In the genomic region with DNA sequence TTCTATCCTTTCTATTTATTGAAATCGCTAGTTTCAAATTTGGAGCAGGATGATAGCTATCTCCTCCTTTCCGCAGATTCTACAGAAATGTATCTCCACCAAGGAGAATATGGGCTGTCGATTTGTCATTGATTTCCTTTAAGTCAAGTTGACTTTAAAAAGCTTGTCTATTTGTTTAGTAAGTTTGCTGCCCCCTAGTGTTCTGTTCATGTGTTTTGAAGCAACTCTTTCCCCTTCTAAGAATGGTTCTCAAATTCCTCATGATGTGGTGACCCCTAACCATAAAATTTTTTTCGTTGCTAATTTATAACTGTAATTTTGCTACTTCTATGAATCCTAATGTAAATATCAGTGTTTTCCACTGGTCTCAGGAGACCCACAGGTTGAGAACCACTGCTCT, we compare ENCODE assay signal across 9 mouse cellular contexts.
DNase-seq lines count a peak whose midpoint lies in the region; ATAC-seq and TF ChIP-seq lines count a peak whose summit lies in the region.
"Had no signal": no experiment of that assay in that cellular context is flagged by ENCODE, and none has a peak within 500 bp of the region (broad histone marks: within the 10 kb centered on the region; RNA-seq: fewer than 3 reads in every experiment).

No protein-coding gene starts in this region.

- H3K4me3 ChIP-seq in kidney, postnatal 0 days (replicated peaks; ENCODE audit: low read depth, low read length) = no peak overlapping the region
- H3K4me3 ChIP-seq in kidney, embryonic 14.5 days (ENCODE audit: low read length) = no peak overlapping the region
- H3K4me3 ChIP-seq in embryonic facial prominence, embryonic 14.5 days (ENCODE audit: low read depth, low read length) = no peak overlapping the region
- H3K4me3 ChIP-seq: embryonic facial prominence, embryonic 13.5 days had no signal

- no peaks in the 10 kb centered on the region for H3K9me3 ChIP-seq in kidney, postnatal 0 days (replicated peaks; ENCODE audit: low read length)
- no peaks in the 10 kb centered on the region for H3K9me3 ChIP-seq in kidney, embryonic 14.5 days (ENCODE audit: control insufficient read depth, low read length)
- no peaks in the 10 kb centered on the region for H3K9me3 ChIP-seq in embryonic facial prominence, embryonic 14.5 days (ENCODE audit: control insufficient read depth, low read length)
- H3K9me3 ChIP-seq: embryonic facial prominence, embryonic 13.5 days had no signal

- WGBS in kidney, postnatal 0 days = 53% methylated on average over 4 of the region's 4 CpGs
- 62% methylated on average over 4 of the region's 4 CpGs for WGBS in kidney, embryonic 14.5 days
- WGBS in embryonic facial prominence, embryonic 14.5 days = 54% methylated on average over 4 of the region's 4 CpGs

- no peak overlapping the region for H3K27ac ChIP-seq in kidney, postnatal 0 days
- no peak overlapping the region for H3K27ac ChIP-seq in kidney, embryonic 14.5 days (ENCODE audit: low read depth, low read length)
- H3K27ac ChIP-seq in embryonic facial prominence, embryonic 14.5 days (replicated peaks; ENCODE audit: low read depth, low read length) = no peak overlapping the region
- H3K27ac ChIP-seq: embryonic facial prominence, embryonic 13.5 days had no signal

- H3K4me2 ChIP-seq in kidney, postnatal 0 days (ENCODE audit: low read length) = no peak overlapping the region
- no peak overlapping the region for H3K4me2 ChIP-seq in kidney, embryonic 14.5 days (replicated peaks; ENCODE audit: low read depth, low read length)
- H3K4me2 ChIP-seq in embryonic facial prominence, embryonic 14.5 days (ENCODE audit: low read depth, low read length) = no peak overlapping the region
- H3K4me2 ChIP-seq: embryonic facial prominence, embryonic 13.5 days had no signal

- ATAC-seq in kidney, postnatal 0 days (replicated peaks; ENCODE audit: low FRiP score, low read depth) = no peak
- no peak for ATAC-seq in kidney, embryonic 14.5 days (ENCODE audit: low FRiP score, low TSS enrichment)
- no peak for ATAC-seq in embryonic facial prominence, embryonic 14.5 days (ENCODE audit: low read depth)

- no peaks in the 10 kb centered on the region for H3K4me1 ChIP-seq in kidney, postnatal 0 days (replicated peaks; ENCODE audit: insufficient read depth, low read length)
- H3K4me1 ChIP-seq in kidney, embryonic 14.5 days (ENCODE audit: control insufficient read depth, insufficient read depth, low read length) = no peaks in the 10 kb centered on the region
- no peaks in the 10 kb centered on the region for H3K4me1 ChIP-seq in embryonic facial prominence, embryonic 14.5 days (ENCODE audit: control insufficient read depth, insufficient read depth, low read length)
- H3K4me1 ChIP-seq: embryonic facial prominence, embryonic 13.5 days had no signal

- H3K36me3 ChIP-seq in kidney, postnatal 0 days (ENCODE audit: insufficient read depth, low read length) = no peaks in the 10 kb centered on the region
- no peaks in the 10 kb centered on the region; the same call in 1 of the 2 replicates for H3K36me3 ChIP-seq in kidney, embryonic 14.5 days (ENCODE audit: control insufficient read depth, insufficient read depth, low read length)
- H3K36me3 ChIP-seq in embryonic facial prominence, embryonic 14.5 days (ENCODE audit: control insufficient read depth, insufficient read depth, low read length) = no peaks in the 10 kb centered on the region
- H3K36me3 ChIP-seq: embryonic facial prominence, embryonic 13.5 days had no signal

- TF ChIP-seq CTCF in kidney, postnatal 0 days (IDR thresholded peaks at IDR 0.05; ENCODE audit: low read depth) = peak; percentile 77

- no peaks in the 10 kb centered on the region for H3K27me3 ChIP-seq in kidney, postnatal 0 days (ENCODE audit: insufficient read depth, low read length)
- H3K27me3 ChIP-seq in kidney, embryonic 14.5 days (ENCODE audit: control insufficient read depth, insufficient read depth, low read length) = no peaks in the 10 kb centered on the region
- H3K27me3 ChIP-seq in embryonic facial prominence, embryonic 14.5 days (replicated peaks; ENCODE audit: control insufficient read depth, insufficient read depth, low read length) = no peaks in the 10 kb centered on the region
- H3K27me3 ChIP-seq: embryonic facial prominence, embryonic 13.5 days had no signal

- DNase-seq in adrenal gland, postnatal 14 days = peak; percentile 16
- DNase-seq in adrenal gland, postnatal 25 days = no peak
- peak; percentile 90 for DNase-seq in kidney, postnatal 0 days (ENCODE audit: low spot score)
- DNase-seq in 416B (ENCODE audit: low read depth) = peak; percentile 61
- DNase-seq in embryonic facial prominence, embryonic 14.5 days (ENCODE audit: low spot score) = peak; percentile 90
- DNase-seq in right cerebral cortex, postnatal 36 days (ENCODE audit: low spot score in 2 of 2) = no peak
- DNase-seq in ovary, postnatal 10 days (ENCODE audit: low spot score) = no peak

- no peak overlapping the region for H3K9ac ChIP-seq in kidney, postnatal 0 days (ENCODE audit: low read depth, low read length)
- no peak overlapping the region for H3K9ac ChIP-seq in kidney, embryonic 14.5 days (ENCODE audit: low read depth, low read length)
- no peak overlapping the region for H3K9ac ChIP-seq in embryonic facial prominence, embryonic 14.5 days (ENCODE audit: low read depth, low read length)
- H3K9ac ChIP-seq: embryonic facial prominence, embryonic 13.5 days had no signal

Comparison
In these comparisons a context has a peak if more than half of its experiments do, and no peak if none do; other contexts are left out.
1. DNase-seq: peak in adrenal gland, postnatal 14 days (single experiment), kidney, postnatal 0 days (single experiment), 416B (single experiment) and embryonic facial prominence, embryonic 14.5 days (single experiment); none in adrenal gland, postnatal 25 days (single experiment), right cerebral cortex, postnatal 36 days (0 of 2) and ovary, postnatal 10 days (single experiment).